Mouse (Mus musculus) urinary bladder, postnatal 4 days (tissue): ENCODE measurements around the gene Gm21095.
"Not testable (repeated sequence)": the region's sequence is repeated elsewhere in the genome, so short reads cannot be mapped to it uniquely, and the experiment has no call there.

Experiments
- DNase-seq, 2 experiments: peaks; one replicate each; pipeline ENCODE4 v3.0.0; 2021 to 2022; ENCODE audit warnings: low spot score in 2 of 2

Gm21095 gene

GRCm38 (mm10) chrY:84096979-84097378 lies at the start of gene Gm21095:
Gene Gm21095 (plus strand): TSS chrY:84097279.
- DNase-seq: not testable (repeated sequence)
